Mouse (Mus musculus) heart, embryonic 14.5 days (tissue): ENCODE measurements around the gene Chchd3. TPM values are rescaled to one million over a fixed set of nuclear protein-coding genes. Genes with fewer than 3 reads are reported as not detected.

Experiments
- ATAC-seq: fragments of 200-750 bp; cut with Nextera tagmentation; 2 replicates; pipeline ENCODE4 v1.8.0; 2017; ENCODE audit warnings: low read depth, moderate TSS enrichment; ENCODE audit not compliant: insufficient number of reproducible peaks, insufficient read depth, low FRiP score
- H3K27ac ChIP-seq, 2 experiments: fragments of 200-500 bp in 1 of 2; fragments of 300-500 bp in 1 of 2; sonication (generic) in 1 of 2; replicated peaks in 1 of 2; 2 replicates each; pipeline ENCODE4 v1.5.1; 2012 to 2014; ENCODE audit warnings: low read depth in 2 of 2, low read length in 2 of 2, control low read depth in 1 of 2, mild to moderate bottlenecking in 1 of 2, mixed read lengths in 1 of 2; ENCODE audit not compliant: control insufficient read depth in 1 of 2, insufficient read depth in 1 of 2
- H3K27me3 ChIP-seq: fragments of 300-500 bp; sonication (generic); 2 replicates; pipeline ENCODE4 v1.6.1; 2014; ENCODE audit warnings: mild to moderate bottlenecking, low read length, control low read depth; ENCODE audit not compliant: control insufficient read depth, insufficient read depth
- H3K36me3 ChIP-seq: fragments of 300-500 bp; sonication (generic); 2 replicates; pipeline ENCODE4 v1.6.1; 2014; ENCODE audit warnings: mild to moderate bottlenecking, control low read depth, low read length, mixed read lengths; ENCODE audit not compliant: control insufficient read depth, insufficient read depth
- H3K4me1 ChIP-seq, 2 experiments: fragments of 200-500 bp in 1 of 2; fragments of 300-500 bp in 1 of 2; sonication (generic) in 1 of 2; 2 replicates each; pipeline ENCODE4 v1.6.1; 2012 to 2014; ENCODE audit warnings: low read length in 2 of 2, control low read depth in 1 of 2, mixed read lengths in 1 of 2; ENCODE audit not compliant: control insufficient read depth in 2 of 2, insufficient read depth in 2 of 2
- H3K4me2 ChIP-seq: fragments of 300-500 bp; sonication (generic); 2 replicates; pipeline ENCODE4 v1.6.1; 2014; ENCODE audit warnings: mild to moderate bottlenecking, low read length
- H3K4me3 ChIP-seq, 2 experiments: fragments of 200-500 bp in 1 of 2; fragments of 300-500 bp in 1 of 2; sonication (generic) in 1 of 2; 2 replicates each; pipeline ENCODE4 v1.5.1; 2012 to 2014; ENCODE audit warnings: low read length in 2 of 2, mild to moderate bottlenecking in 2 of 2, control low read depth in 1 of 2, low read depth in 1 of 2, moderate library complexity in 1 of 2; ENCODE audit not compliant: control insufficient read depth in 1 of 2, insufficient read depth in 1 of 2
- H3K9ac ChIP-seq: fragments of 300-500 bp; sonication (generic); 2 replicates; pipeline ENCODE4 v1.6.1; 2014; ENCODE audit warnings: mild to moderate bottlenecking, low read length
- H3K9me3 ChIP-seq: fragments of 300-500 bp; sonication (generic); 2 replicates; pipeline ENCODE4 v1.6.1; 2016; ENCODE audit warnings: low read length, control low read depth; ENCODE audit not compliant: control insufficient read depth
- WGBS: fragments of 180-500 bp; shearing (Covaris S2); extraction: QIAGEN DNeasy Blood & Tissue Kit; methylation state at CpG from one replicate; pipeline ENCODE4 v1.1.7; 2014; 5-methylcytosine and 5-hydroxymethylcytosine counted together
- polyA plus RNA-seq: library from polyadenylated mRNA; unstranded; fragments of >200 nt; fragmentation: Nextera tagmentation; extraction: Ambion mirVana; gene quantifications from 2 replicates; pipeline ENCODE4 v1.2.1, GENCODE M21; 2014

Chchd3 gene
- polyA plus RNA-seq, 1 experiment from 2014 or later = 208 TPM

- 86% methylated on average over 3 of the region's 3 CpGs for WGBS
These were observed 104.6 kb downstream of the Chchd3 start for GRCm38 (mm10) chr6:32955481-32955880.

DNA sequence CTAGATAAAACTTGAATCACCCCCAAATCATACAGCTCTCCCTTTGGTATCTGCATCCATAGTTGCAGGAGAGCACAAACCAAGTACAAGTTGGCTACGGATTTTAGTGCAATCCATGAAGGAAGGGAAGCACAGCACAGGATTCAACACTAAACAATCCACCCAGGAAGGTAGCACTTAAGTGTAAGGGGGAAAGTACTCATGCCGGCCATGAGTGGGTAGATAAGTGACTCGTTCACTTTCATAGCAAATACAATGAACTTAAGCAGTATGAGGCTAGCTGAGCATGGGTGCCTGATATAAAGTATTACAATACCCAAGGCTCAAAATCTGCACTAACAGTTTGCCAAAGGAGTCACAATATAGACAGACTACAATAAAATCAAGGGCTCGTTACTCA is 109.1 kb downstream of the Chchd3 start:
- 51% methylated on average over 4 of the region's 4 CpGs for WGBS
- H3K4me2 ChIP-seq = no peak overlapping the region
- no peaks in the 10 kb centered on the region for H3K36me3 ChIP-seq
- no peaks in the 10 kb centered on the region for H3K9me3 ChIP-seq
- H3K9ac ChIP-seq = no peak overlapping the region
- no peak for ATAC-seq
- no peak overlapping the region for H3K4me3 ChIP-seq
- H3K27ac ChIP-seq = no peak overlapping the region
- H3K27me3 ChIP-seq = no peaks in the 10 kb centered on the region
- peaks cover 2 to 6% of the 10 kb centered on the region in 2 experiments; a peak in 2 of 4 replicates for H3K4me1 ChIP-seq

More at GRCm38 (mm10) chr6:32955481-32955880, 104.6 kb downstream of the Chchd3 start:
- no peak overlapping the region for H3K4me3 ChIP-seq
- H3K9ac ChIP-seq = no peak overlapping the region
- no peaks in the 10 kb centered on the region for H3K36me3 ChIP-seq
- H3K4me1 ChIP-seq = peaks cover 0 to 6% of the 10 kb centered on the region in 2 experiments; a peak in 1 of 4 replicates
- H3K27me3 ChIP-seq = no peaks in the 10 kb centered on the region
- H3K4me2 ChIP-seq = no peak overlapping the region
- ATAC-seq = no peak
- H3K27ac ChIP-seq = no peak overlapping the region
- no peaks in the 10 kb centered on the region for H3K9me3 ChIP-seq

DNA sequence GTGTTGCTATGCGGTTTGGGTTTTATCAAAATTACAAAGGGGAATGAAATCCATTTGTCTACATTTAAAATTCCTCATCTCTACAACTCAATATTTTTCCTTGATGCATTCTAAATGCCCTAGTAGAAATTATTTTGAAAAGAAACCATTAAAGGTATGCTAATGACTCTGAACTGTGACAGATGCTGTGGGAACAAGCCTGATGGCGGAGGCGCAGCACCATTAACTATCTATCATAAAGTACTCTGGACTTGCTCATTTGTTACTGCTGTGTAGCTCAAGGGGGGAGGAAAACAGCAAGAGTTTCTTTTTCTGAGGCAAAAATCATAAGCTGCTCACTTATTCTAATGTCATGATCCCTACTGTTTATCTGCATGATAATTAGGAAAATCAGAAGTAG is 110.4 kb downstream of the Chchd3 start:
- Histone ChIP-seq H3K9me3 (no peaks in the 10 kb centered on the region), H3K4me1 (peaks cover 2 to 9% of the 10 kb centered on the region in 2 experiments; a peak in 2 of 4 replicates), H3K4me2 (no peak overlapping the region), H3K36me3 (no peaks in the 10 kb centered on the region), H3K4me3 (no peak overlapping the region), H3K9ac (no peak overlapping the region), H3K27me3 (no peaks in the 10 kb centered on the region), H3K27ac (no peak overlapping the region)
- 95% methylated on average over 3 of the region's 3 CpGs for WGBS
- no peak for ATAC-seq

DNA sequence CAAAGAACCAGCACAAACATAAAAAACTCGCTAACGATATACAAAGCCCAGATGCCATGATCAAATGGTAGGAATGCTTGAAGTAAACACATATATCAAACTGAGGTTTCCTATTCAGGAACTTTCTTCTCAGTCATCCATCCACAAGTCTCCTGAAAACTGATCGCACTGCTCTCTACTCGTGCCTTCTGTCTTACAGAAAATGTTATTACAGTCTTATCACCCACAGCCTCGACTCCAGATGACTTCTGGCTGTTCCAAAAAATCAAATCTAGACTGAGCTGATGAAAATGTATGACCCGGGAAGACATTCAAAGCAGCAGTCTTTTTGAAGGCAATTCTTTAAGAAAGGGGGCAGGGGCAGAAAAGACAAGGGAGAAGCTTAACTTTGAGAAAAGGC is 112.8 kb downstream of the Chchd3 start:
- Histone ChIP-seq H3K4me2 (no peak overlapping the region), H3K4me3 (no peak overlapping the region), H3K9me3 (no peaks in the 10 kb centered on the region), H3K9ac (no peak overlapping the region), H3K4me1 (peaks cover 2 to 9% of the 10 kb centered on the region in 2 experiments; a peak in 2 of 4 replicates), H3K27ac (no peak overlapping the region), H3K27me3 (no peaks in the 10 kb centered on the region), H3K36me3 (no peaks in the 10 kb centered on the region)
- WGBS = 37% methylated on average over 6 of the region's 6 CpGs
- no peak for ATAC-seq

- ATAC-seq = no peak
- Histone ChIP-seq H3K27me3 (no peaks in the 10 kb centered on the region), H3K4me2 (no peak overlapping the region), H3K4me3 (no peak overlapping the region), H3K9me3 (no peaks in the 10 kb centered on the region), H3K27ac (no peak overlapping the region), H3K9ac (no peak overlapping the region), H3K36me3 (no peaks in the 10 kb centered on the region), H3K4me1 (peaks cover 8 to 10% of the 10 kb centered on the region in 2 experiments)
- WGBS = 87% methylated on average over 1 of the region's 1 CpGs
These were observed 115.1 kb downstream of the Chchd3 start for GRCm38 (mm10) chr6:32944956-32945355.

GRCm38 (mm10) chr6:32943651-32944050 is 116.4 kb downstream of the Chchd3 start:
- Histone ChIP-seq H3K4me3 (no peak overlapping the region), H3K4me2 (no peak overlapping the region), H3K36me3 (no peaks in the 10 kb centered on the region), H3K27me3 (no peaks in the 10 kb centered on the region), H3K9me3 (no peaks in the 10 kb centered on the region), H3K9ac (no peak overlapping the region), H3K4me1 (peaks cover 8 to 10% of the 10 kb centered on the region in 2 experiments), H3K27ac (no peak overlapping the region)
- WGBS = 83% methylated on average over 4 of the region's 4 CpGs
- ATAC-seq = no peak

DNA sequence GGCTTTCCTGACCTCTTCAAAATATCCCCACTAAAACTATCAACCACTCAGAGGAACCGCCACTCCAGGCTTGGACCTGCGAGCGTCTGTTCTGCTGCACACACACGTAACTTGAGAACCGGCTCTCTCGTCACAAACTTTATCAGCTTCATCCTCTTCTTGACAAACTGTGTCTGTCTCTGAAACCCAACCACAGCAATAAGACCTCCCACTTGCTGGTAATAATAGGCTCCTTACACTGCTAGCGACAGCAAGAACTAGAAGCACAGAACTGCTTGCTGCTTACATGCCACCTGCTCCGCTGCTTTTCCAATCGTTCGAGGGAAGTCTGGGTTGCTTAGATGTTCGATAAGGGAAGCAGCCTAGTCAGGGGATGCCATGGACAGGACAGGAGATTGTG is 119.8 kb downstream of the Chchd3 start:
- ATAC-seq = no peak
- WGBS = 25% methylated on average over 11 of the region's 11 CpGs
- H3K4me1 ChIP-seq = peaks cover 6 to 16% of the 10 kb centered on the region in 2 experiments
- no peak overlapping the region for H3K4me3 ChIP-seq
- H3K4me2 ChIP-seq = peak overlapping the region; percentile 19
- no peaks in the 10 kb centered on the region for H3K27me3 ChIP-seq
- H3K9me3 ChIP-seq = no peaks in the 10 kb centered on the region
- peak overlapping the region in 1 of 2 experiments; percentile 7; a peak in 1 of 4 replicates for H3K27ac ChIP-seq
- 0 out of 2 replicates have a peak overlapping the region, but pooled peaks have one; percentile 22 for H3K9ac ChIP-seq
- no peaks in the 10 kb centered on the region for H3K36me3 ChIP-seq

- WGBS = 85% methylated on average over 1 of the region's 1 CpGs
- Histone ChIP-seq H3K4me2 (no peak overlapping the region), H3K36me3 (no peaks in the 10 kb centered on the region)
These were observed 122.4 kb downstream of the Chchd3 start for GRCm38 (mm10) chr6:32937643-32938042.

More at GRCm38 (mm10) chr6:32937643-32938042, 122.4 kb downstream of the Chchd3 start:
- Histone ChIP-seq H3K9me3 (no peaks in the 10 kb centered on the region), H3K9ac (no peak overlapping the region), H3K27ac (no peak overlapping the region), H3K4me1 (peaks cover 6 to 13% of the 10 kb centered on the region in 2 experiments), H3K27me3 (no peaks in the 10 kb centered on the region), H3K4me3 (no peak overlapping the region)
- no peak for ATAC-seq
